Mouse (Mus musculus) neutrophil, adult 65 days (primary cell): ENCODE measurements around the gene Epha3. TPM values are rescaled to one million over a fixed set of nuclear protein-coding genes. Genes with fewer than 3 reads are reported as not detected.

Source experiments
- total RNA-seq: library from RNA; stranded (reverse); gene quantifications from 2 replicates; pipeline ENCODE4 v1.2.4, GENCODE M21; 2023

Gene Epha3
- not detected in 2 replicates for total RNA-seq

GRCm38 (mm10) chr16:63863913-63864330, at the start of gene Epha3:
TSS of gene Epha3 (minus strand) at chr16:63864175.

